Mouse (Mus musculus): ENCODE results near the gene Map3k3. TPM values are rescaled to one million over a fixed set of nuclear protein-coding genes. Genes with fewer than 3 reads are reported as not detected.

The Map3k3 gene
- polyA plus RNA-seq, 1 experiment from 2014 or later = 21.7 TPM

- no peak for DNase-seq (ENCODE audit: low spot score)
- WGBS = 92% methylated on average over 16 of the region's 16 CpGs
- H3K27me3 ChIP-seq (ENCODE audit: insufficient read depth, poor library complexity, severe bottlenecking) = no peaks in the 10 kb centered on the region
- H3K27ac ChIP-seq = no peak overlapping the region
- H3K9me3 ChIP-seq = no peaks in the 10 kb centered on the region
- H3K36me3 ChIP-seq = peaks cover 64% of the 10 kb centered on the region
- peaks cover 20% of the 10 kb centered on the region for H3K4me1 ChIP-seq (replicated peaks)
- no peak overlapping the region for H3K4me3 ChIP-seq
These were observed 80.3 kb downstream of the Map3k3 start for GRCm38 (mm10) chr11:106164601-106165180.

DNA sequence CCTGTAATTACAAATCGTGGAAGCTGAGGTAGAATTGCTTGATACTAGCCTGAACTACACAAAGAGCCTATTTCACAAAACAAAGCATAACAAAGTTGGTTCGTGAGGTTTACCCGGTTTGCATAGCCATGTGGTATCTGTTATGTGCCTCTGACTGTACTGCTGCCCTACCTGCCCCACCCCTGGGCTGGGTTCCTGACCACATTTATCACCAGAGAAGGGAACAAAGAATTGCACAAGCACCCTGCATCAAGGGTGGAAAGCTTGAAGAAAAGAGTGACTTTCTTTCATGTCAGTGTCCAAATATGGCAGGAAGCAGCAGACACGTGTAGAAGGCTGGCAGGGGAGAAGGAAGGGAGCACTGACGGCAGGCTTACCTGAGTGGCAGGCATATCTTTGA, 83.0 kb downstream of the Map3k3 start:
- H3K4me3 ChIP-seq = no peak overlapping the region
- no peaks in the 10 kb centered on the region for H3K9me3 ChIP-seq
- no peaks in the 10 kb centered on the region for H3K27me3 ChIP-seq (ENCODE audit: insufficient read depth, poor library complexity, severe bottlenecking)
- H3K4me1 ChIP-seq (replicated peaks) = no peaks in the 10 kb centered on the region
- DNase-seq (ENCODE audit: low spot score) = no peak
- WGBS = 89% methylated on average over 5 of the region's 5 CpGs
- peaks cover 87% of the 10 kb centered on the region for H3K36me3 ChIP-seq
- no peak overlapping the region for H3K27ac ChIP-seq

GRCm38 (mm10) chr11:106170807-106171206, 86.4 kb downstream of the Map3k3 start:
- H3K27me3 ChIP-seq (ENCODE audit: insufficient read depth, poor library complexity, severe bottlenecking) = no peaks in the 10 kb centered on the region
- no peak overlapping the region for H3K27ac ChIP-seq
- WGBS = 82% methylated on average over 7 of the region's 7 CpGs
- H3K36me3 ChIP-seq = peaks cover 69% of the 10 kb centered on the region
- H3K4me1 ChIP-seq (replicated peaks) = no peaks in the 10 kb centered on the region
- H3K4me3 ChIP-seq = no peak overlapping the region
- no peaks in the 10 kb centered on the region for H3K9me3 ChIP-seq
- DNase-seq (ENCODE audit: low spot score) = no peak

- Histone ChIP-seq H3K27ac (no peak overlapping the region), H3K27me3 (ENCODE audit: insufficient read depth, poor library complexity, severe bottlenecking) (no peaks in the 10 kb centered on the region), H3K4me3 (no peak overlapping the region), H3K4me1 (replicated peaks) (no peaks in the 10 kb centered on the region), H3K36me3 (peaks cover 45% of the 10 kb centered on the region), H3K9me3 (no peaks in the 10 kb centered on the region)
- WGBS = 92% methylated on average over 2 of the region's 2 CpGs
- no peak for DNase-seq (ENCODE audit: low spot score)
These were observed 88.8 kb downstream of the Map3k3 start for GRCm38 (mm10) chr11:106173228-106173627.

- no peaks in the 10 kb centered on the region for H3K9me3 ChIP-seq
These were observed 90.0 kb downstream of the Map3k3 start for GRCm38 (mm10) chr11:106174372-106174771.

GRCm38 (mm10) chr11:106175081-106175480, 90.7 kb downstream of the Map3k3 start:
- WGBS = 81% methylated on average over 3 of the region's 3 CpGs

More at GRCm38 (mm10) chr11:106174372-106174771, 90.0 kb downstream of the Map3k3 start:
- WGBS = 85% methylated on average over 5 of the region's 5 CpGs
- Histone ChIP-seq H3K4me3 (no peak overlapping the region), H3K27me3 (ENCODE audit: insufficient read depth, poor library complexity, severe bottlenecking) (no peaks in the 10 kb centered on the region), H3K36me3 (peaks cover 40% of the 10 kb centered on the region), H3K27ac (no peak overlapping the region), H3K4me1 (replicated peaks) (no peaks in the 10 kb centered on the region)
- no peak for DNase-seq (ENCODE audit: low spot score)

DNA sequence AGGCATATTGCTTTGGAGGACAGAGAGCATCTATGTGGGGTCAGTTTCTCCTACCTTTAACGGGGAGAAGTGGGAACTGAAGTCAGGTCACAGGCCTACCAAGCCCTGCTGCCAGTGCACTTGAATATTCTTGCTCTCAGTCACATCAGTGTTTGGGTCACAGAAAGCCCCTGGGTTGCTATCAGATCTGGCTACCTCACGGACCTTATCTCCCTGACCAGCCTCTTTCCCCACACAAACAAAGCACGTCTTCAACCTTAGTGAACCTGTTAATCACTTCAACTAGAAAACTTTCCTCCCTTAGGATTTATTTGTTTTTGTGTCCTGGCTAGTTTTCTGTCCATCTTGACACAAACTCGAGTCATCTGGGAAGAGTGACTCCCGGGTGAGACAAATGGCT, 92.0 kb downstream of the Map3k3 start:
- no peaks in the 10 kb centered on the region for H3K9me3 ChIP-seq
- H3K4me1 ChIP-seq (replicated peaks) = 0 out of 2 replicates have a peak, but pooled peaks cover 4% of the 10 kb centered on the region
- 90% methylated on average over 5 of the region's 5 CpGs for WGBS
- H3K4me3 ChIP-seq = no peak overlapping the region
- DNase-seq (ENCODE audit: low spot score) = no peak
- peaks cover 30% of the 10 kb centered on the region for H3K36me3 ChIP-seq
- no peaks in the 10 kb centered on the region for H3K27me3 ChIP-seq (ENCODE audit: insufficient read depth, poor library complexity, severe bottlenecking)
- H3K27ac ChIP-seq = no peak overlapping the region

More at GRCm38 (mm10) chr11:106175081-106175480, 90.7 kb downstream of the Map3k3 start:
- no peaks in the 10 kb centered on the region for H3K27me3 ChIP-seq (ENCODE audit: insufficient read depth, poor library complexity, severe bottlenecking)
- peaks cover 34% of the 10 kb centered on the region for H3K36me3 ChIP-seq
- H3K27ac ChIP-seq = no peak overlapping the region
- H3K9me3 ChIP-seq = no peaks in the 10 kb centered on the region
- DNase-seq (ENCODE audit: low spot score) = no peak
- H3K4me3 ChIP-seq = no peak overlapping the region
- H3K4me1 ChIP-seq (replicated peaks) = 0 out of 2 replicates have a peak, but pooled peaks cover 2% of the 10 kb centered on the region

DNA sequence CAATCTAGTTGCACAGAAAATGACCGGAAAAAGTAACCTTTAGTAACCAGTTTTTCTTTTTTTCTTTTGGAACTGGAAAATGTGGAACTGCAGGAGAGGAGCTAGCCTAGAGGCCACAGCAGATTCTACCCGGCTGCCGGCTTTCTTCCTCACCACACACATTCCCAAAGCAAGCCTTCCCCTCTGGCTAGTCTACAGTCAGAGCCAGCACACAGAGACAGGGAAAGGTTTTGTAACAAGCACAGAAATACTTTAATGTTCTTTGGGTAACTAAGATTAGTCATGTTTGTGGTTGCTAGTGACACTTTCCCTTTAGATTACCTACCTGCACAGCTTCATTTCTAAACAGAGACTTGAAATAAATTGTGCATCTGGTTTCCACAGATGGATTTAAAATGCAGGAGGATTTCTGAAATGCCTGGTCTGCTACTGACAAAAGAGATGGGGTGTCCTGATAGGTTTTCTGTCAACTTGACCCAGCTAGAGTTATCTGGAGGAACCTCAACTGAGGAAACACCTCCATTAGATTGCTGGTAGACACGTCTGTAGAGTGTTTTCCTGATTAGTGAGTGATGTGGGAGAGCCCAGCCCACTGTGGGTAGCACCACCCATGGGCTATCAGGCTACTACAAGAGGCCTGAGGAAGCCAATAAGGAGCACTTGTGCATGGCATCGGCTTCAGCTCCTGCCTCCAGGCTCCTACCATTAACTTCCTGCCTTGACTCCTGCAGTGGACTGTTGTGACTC, 93.8 kb downstream of the Map3k3 start:
- H3K9me3 ChIP-seq = no peaks in the 10 kb centered on the region
- WGBS = 79% methylated on average over 5 of the region's 5 CpGs
- no peak for DNase-seq (ENCODE audit: low spot score)
- 0 out of 2 replicates have a peak, but pooled peaks cover 4% of the 10 kb centered on the region for H3K4me1 ChIP-seq (replicated peaks)
- H3K36me3 ChIP-seq = peaks cover 29% of the 10 kb centered on the region
- no peak overlapping the region for H3K4me3 ChIP-seq
- no peaks in the 10 kb centered on the region for H3K27me3 ChIP-seq (ENCODE audit: insufficient read depth, poor library complexity, severe bottlenecking)
- no peak overlapping the region for H3K27ac ChIP-seq

DNA sequence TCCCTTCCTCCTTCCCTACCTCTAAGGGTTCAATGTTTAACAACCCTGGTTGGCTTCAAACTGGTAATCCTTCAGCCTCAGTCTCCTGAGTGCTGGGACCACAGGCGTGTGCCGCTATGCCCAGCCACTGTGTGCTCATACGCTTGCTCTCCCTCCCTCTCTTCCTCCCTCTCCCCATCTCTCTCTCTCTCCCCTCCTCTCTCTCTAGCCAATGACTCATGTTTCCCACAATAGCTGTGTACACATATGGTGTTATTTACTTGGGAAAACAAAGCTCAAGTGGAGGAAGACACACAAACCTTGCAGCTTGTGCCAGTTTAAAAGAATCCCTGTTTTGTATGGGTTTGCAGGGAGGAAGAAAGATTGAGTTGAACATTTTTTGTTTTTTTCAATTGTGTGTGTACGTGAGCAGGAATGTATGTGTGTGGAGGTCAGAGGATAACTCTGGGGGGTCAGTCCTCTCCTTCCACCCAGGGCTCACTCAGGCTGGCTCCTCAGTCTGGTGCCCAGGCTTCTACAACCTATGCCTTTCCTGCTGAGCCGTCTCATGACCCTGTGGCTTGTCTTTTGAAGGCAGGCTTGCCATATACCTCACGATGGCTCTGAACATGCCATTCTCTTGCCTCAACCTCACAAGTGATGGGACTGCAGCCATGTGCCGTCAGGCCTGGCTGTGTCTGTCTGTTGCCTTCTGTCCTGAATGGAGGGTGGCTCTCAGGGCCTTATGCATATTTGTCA, 95.5 kb downstream of the Map3k3 start:
- Histone ChIP-seq H3K27me3 (ENCODE audit: insufficient read depth, poor library complexity, severe bottlenecking) (no peaks in the 10 kb centered on the region), H3K36me3 (peaks cover 33% of the 10 kb centered on the region), H3K27ac (no peak overlapping the region), H3K4me3 (no peak overlapping the region), H3K9me3 (no peaks in the 10 kb centered on the region), H3K4me1 (replicated peaks) (0 out of 2 replicates have a peak, but pooled peaks cover 4% of the 10 kb centered on the region)
- no peak for DNase-seq (ENCODE audit: low spot score)
- WGBS = 75% methylated on average over 7 of the region's 7 CpGs

GRCm38 (mm10) chr11:106180449-106180801, 96.0 kb downstream of the Map3k3 start:
- no peak overlapping the region for H3K4me3 ChIP-seq
- no peak overlapping the region for H3K27ac ChIP-seq
- H3K9me3 ChIP-seq = no peaks in the 10 kb centered on the region
- H3K36me3 ChIP-seq = peaks cover 36% of the 10 kb centered on the region
- WGBS = 85% methylated on average over 2 of the region's 2 CpGs
- no peaks in the 10 kb centered on the region for H3K27me3 ChIP-seq (ENCODE audit: insufficient read depth, poor library complexity, severe bottlenecking)
- 0 out of 2 replicates have a peak, but pooled peaks cover 4% of the 10 kb centered on the region for H3K4me1 ChIP-seq (replicated peaks)
- DNase-seq (ENCODE audit: low spot score) = no peak

DNA sequence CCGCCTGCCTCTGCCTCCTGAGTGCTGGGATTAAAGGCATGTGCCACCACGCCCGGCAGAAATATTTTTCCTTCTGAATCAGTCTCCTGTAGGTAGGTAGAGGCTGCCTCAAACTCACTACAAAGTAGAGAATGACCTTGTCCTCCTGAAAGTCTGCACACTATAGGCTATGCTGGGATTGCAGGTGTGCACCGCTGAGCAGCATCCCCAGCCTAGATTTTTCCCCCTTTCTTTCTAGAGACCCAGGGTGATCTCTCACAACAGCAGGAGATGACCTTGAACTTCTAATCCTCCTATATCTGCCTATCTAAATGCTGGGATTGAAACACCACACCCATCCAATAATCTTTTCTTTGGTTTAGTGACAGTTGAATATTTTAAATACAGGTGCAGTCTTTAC, 102.9 kb downstream of the Map3k3 start:
- H3K27ac ChIP-seq = no peak overlapping the region

DNA sequence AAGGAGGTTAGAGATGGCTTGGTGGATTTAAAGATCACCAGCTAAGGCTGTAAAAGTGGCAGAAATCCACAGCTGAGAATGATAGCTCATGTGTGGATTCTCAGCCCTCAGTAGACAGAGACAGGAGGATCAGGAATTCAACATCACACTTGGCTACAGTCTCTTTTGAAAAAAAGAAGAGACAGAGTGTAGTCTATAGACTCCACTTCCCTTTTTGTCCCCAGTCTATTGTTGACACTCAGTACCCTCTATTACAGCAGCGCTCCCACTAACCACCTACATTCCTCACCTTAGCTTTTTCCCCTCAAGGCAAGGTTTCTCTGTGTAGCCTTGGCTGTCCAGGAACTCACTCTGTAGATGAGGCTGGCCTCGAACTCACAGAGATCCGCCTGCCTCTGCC, 107.3 kb downstream of the Map3k3 start:
- Histone ChIP-seq H3K27me3 (ENCODE audit: insufficient read depth, poor library complexity, severe bottlenecking) (no peaks in the 10 kb centered on the region), H3K36me3 (peaks cover 5% of the 10 kb centered on the region), H3K4me3 (no peak overlapping the region), H3K27ac (no peak overlapping the region), H3K4me1 (replicated peaks) (peaks cover 13% of the 10 kb centered on the region), H3K9me3 (no peaks in the 10 kb centered on the region)
- WGBS = 96% methylated on average over 3 of the region's 3 CpGs
- no peak for DNase-seq (ENCODE audit: low spot score)

More for the DNA sequence above, 102.9 kb downstream of the Map3k3 start:
- Histone ChIP-seq H3K4me3 (no peak overlapping the region), H3K4me1 (replicated peaks) (peaks cover 3% of the 10 kb centered on the region), H3K9me3 (no peaks in the 10 kb centered on the region), H3K27me3 (ENCODE audit: insufficient read depth, poor library complexity, severe bottlenecking) (no peaks in the 10 kb centered on the region), H3K36me3 (peaks cover 23% of the 10 kb centered on the region)
- WGBS = 88% methylated on average over 4 of the region's 4 CpGs
- DNase-seq (ENCODE audit: low spot score) = no peak

DNA sequence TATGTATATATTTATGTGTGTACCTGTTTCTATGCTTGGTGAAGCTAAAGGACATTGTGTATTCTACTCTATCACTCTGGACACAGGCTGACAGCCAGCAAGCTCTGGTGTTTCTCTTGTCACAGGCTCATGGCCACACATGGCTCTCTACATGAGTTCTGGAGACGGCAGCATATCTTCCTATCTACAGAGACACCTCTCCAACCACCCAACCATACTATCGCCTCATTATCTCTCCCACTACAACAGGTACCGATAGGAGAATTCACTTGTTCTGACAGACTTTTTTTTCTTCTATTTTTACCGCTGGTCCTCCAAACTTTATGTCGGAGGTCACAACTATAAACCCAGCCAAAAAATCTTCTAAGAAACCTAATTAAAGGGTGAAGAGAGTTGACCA, 107.8 kb downstream of the Map3k3 start:
- H3K4me3 ChIP-seq = peak overlapping the region; percentile 81
- H3K36me3 ChIP-seq = peaks cover 10% of the 10 kb centered on the region
- H3K27me3 ChIP-seq (ENCODE audit: insufficient read depth, poor library complexity, severe bottlenecking) = no peaks in the 10 kb centered on the region
- H3K27ac ChIP-seq = no peak overlapping the region
- no peak for DNase-seq (ENCODE audit: low spot score)
- H3K4me1 ChIP-seq (replicated peaks) = peaks cover 13% of the 10 kb centered on the region
- H3K9me3 ChIP-seq = no peaks in the 10 kb centered on the region
- 86% methylated on average over 5 of the region's 5 CpGs for WGBS
